Mouse (Mus musculus): ENCODE measurements at regions not wholly inside any gene's neighbourhood (a gene's known extent, or its start where the extent isn't known, plus 50 kb on each side); places are given as distances from the start of the nearest gene placed in this dataset.

GRCm38 (mm10) chr6:100338291-100338690, 51.0 kb upstream of the Rybp start:
- TF ChIP-seq CTCF (IDR thresholded peaks at IDR 0.05; ENCODE audit: low read depth) (no peak), EP300 (IDR thresholded peaks at IDR 0.05; ENCODE audit: low read depth) (no peak)

All from liver, postnatal 0 days (tissue).